In the genomic region with DNA sequence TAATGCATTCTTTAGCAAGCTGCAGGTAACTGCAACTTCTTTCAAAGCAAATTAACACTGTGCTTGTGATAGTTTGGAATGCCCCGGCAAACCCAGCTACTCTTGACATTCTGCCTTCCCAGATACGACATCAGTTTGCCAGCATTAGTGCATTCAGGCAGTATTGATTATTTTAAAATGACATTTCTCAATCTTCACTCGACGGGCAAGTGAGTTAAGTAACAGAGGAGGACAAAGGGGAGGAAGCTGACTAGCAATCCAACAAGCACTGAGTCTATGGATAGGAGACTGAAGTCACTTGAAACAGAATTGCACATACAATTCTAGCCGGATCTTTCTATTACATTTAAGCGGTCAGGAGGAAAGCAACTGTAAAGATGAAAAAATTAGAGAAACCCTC, we compare ENCODE assay signal across 10 mouse cellular contexts. TPM values are rescaled to one million over a fixed set of nuclear protein-coding genes. Genes with fewer than 3 reads are reported as not detected.
DNase-seq lines count a peak whose midpoint lies in the region; ATAC-seq lines count a peak whose summit lies in the region.
"Had no signal": no experiment of that assay in that cellular context is flagged by ENCODE, and none has a peak within 500 bp of the region (broad histone marks: within the 10 kb centered on the region; RNA-seq: fewer than 3 reads in every experiment).

No protein-coding gene starts in this region.

- H3K4me2 ChIP-seq in kidney, embryonic 15.5 days = peak overlapping the region; percentile 60
- peak overlapping the region; percentile 58; the same call in 1 of the 2 replicates for H3K4me2 ChIP-seq in limb, embryonic 15.5 days
- H3K4me2 ChIP-seq in neural tube, embryonic 13.5 days = peak overlapping the region; percentile 84

- no peak for ATAC-seq in erythroblast, adult 5-6 weeks (replicated peaks; ENCODE audit: low FRiP score, poor library complexity, severe bottlenecking)
- no peak for ATAC-seq in kidney, embryonic 15.5 days (replicated peaks; ENCODE audit: low FRiP score)
- ATAC-seq in limb, embryonic 15.5 days (ENCODE audit: insufficient number of reproducible peaks, low FRiP score, low TSS enrichment, low read depth) = no peak
- ATAC-seq in neural tube, embryonic 13.5 days (ENCODE audit: low read depth) = no peak

- no peaks in the 10 kb centered on the region for H3K9me3 ChIP-seq in erythroblast, embryonic 14.5 days (ENCODE audit: control insufficient read depth, low read length)
- no peaks in the 10 kb centered on the region for H3K9me3 ChIP-seq in kidney, embryonic 15.5 days (replicated peaks)
- H3K9me3 ChIP-seq in limb, embryonic 15.5 days = no peaks in the 10 kb centered on the region
- no peaks in the 10 kb centered on the region for H3K9me3 ChIP-seq in neural tube, embryonic 13.5 days

- no peak overlapping the region for H3K9ac ChIP-seq in kidney, embryonic 15.5 days
- H3K9ac ChIP-seq in limb, embryonic 15.5 days = no peak overlapping the region
- no peak overlapping the region for H3K9ac ChIP-seq in neural tube, embryonic 13.5 days

- no peaks in the 10 kb centered on the region for H3K36me3 ChIP-seq in erythroblast, embryonic 14.5 days (ENCODE audit: control insufficient read depth)
- no peaks in the 10 kb centered on the region for H3K36me3 ChIP-seq in kidney, embryonic 15.5 days
- peaks cover 4% of the 10 kb centered on the region; the same call in 1 of the 2 replicates for H3K36me3 ChIP-seq in limb, embryonic 15.5 days
- no peaks in the 10 kb centered on the region for H3K36me3 ChIP-seq in neural tube, embryonic 13.5 days

- 90% methylated on average over 6 of the region's 6 CpGs for WGBS in kidney, embryonic 15.5 days
- WGBS in limb, embryonic 15.5 days = 88% methylated on average over 6 of the region's 6 CpGs
- 84% methylated on average over 6 of the region's 6 CpGs for WGBS in neural tube, embryonic 13.5 days

- H3K27ac ChIP-seq in kidney, embryonic 15.5 days = no peak overlapping the region
- H3K27ac ChIP-seq in limb, embryonic 15.5 days = no peak overlapping the region
- H3K27ac ChIP-seq in neural tube, embryonic 13.5 days (replicated peaks) = no peak overlapping the region

- peak overlapping the region; percentile 89 for H3K4me3 ChIP-seq in erythroblast, embryonic 14.5 days (replicated peaks)
- H3K4me3 ChIP-seq in kidney, embryonic 15.5 days (replicated peaks) = no peak overlapping the region; the same call in 1 of the 2 replicates
- H3K4me3 ChIP-seq in limb, embryonic 15.5 days = peak overlapping the region; percentile 63
- no peak overlapping the region; the same call in 1 of the 2 replicates for H3K4me3 ChIP-seq in neural tube, embryonic 13.5 days

- DNase-seq in kidney, adult 9 months = no peak
- no peak for DNase-seq in gastrocnemius, adult 18-20 months (ENCODE audit: low spot score)
- DNase-seq in right cerebral cortex, postnatal 36 days (ENCODE audit: low spot score in 2 of 2) = no peak
- DNase-seq: gastrocnemius, postnatal 10 days; lung, adult 18-20 months had no signal

- peaks cover 20% of the 10 kb centered on the region for H3K4me1 ChIP-seq in erythroblast, embryonic 14.5 days (ENCODE audit: control insufficient read depth)
- H3K4me1 ChIP-seq in kidney, embryonic 15.5 days = peaks cover 10% of the 10 kb centered on the region
- H3K4me1 ChIP-seq in limb, embryonic 15.5 days = peaks cover 12% of the 10 kb centered on the region; the same call in 1 of the 2 replicates
- H3K4me1 ChIP-seq in neural tube, embryonic 13.5 days (replicated peaks) = peaks cover 13% of the 10 kb centered on the region

- peaks cover 6% of the 10 kb centered on the region for H3K27me3 ChIP-seq in erythroblast, embryonic 14.5 days (ENCODE audit: control insufficient read depth)
- peaks cover 3% of the 10 kb centered on the region; the same call in 1 of the 2 replicates for H3K27me3 ChIP-seq in kidney, embryonic 15.5 days
- H3K27me3 ChIP-seq in limb, embryonic 15.5 days = no peaks in the 10 kb centered on the region
- H3K27me3 ChIP-seq in neural tube, embryonic 13.5 days = no peaks in the 10 kb centered on the region

RNA-seq across cellular contexts. Expression of a gene that starts 19.5 kb away (rescaled TPM):
- 0.23 and 0.37 TPM in 2 replicates for polyA plus RNA-seq in erythroblast, embryonic 14.5 days (2012)
- 19.4 and 21.9 TPM in 2 replicates for total RNA-seq in erythroblast, adult 5-6 weeks (2015; ENCODE audit: low replicate concordance)
- 14.9 and 17.3 TPM in 2 replicates for total RNA-seq in erythroblast, adult 5-6 weeks (2017; ENCODE audit: low replicate concordance)
- 130 and 131 TPM in 2 replicates for polyA plus RNA-seq in kidney, embryonic 15.5 days (2015; fragmentation: Nextera tagmentation; extraction: Ambion mirVana)
- polyA plus RNA-seq in limb, embryonic 15.5 days (2015; fragmentation: Nextera tagmentation; extraction: Ambion mirVana) = 116 and 134 TPM in 2 replicates
- polyA plus RNA-seq in neural tube, embryonic 13.5 days (2015; fragmentation: Nextera tagmentation; extraction: Ambion mirVana) = 122 and 132 TPM in 2 replicates
- 1 to 10 TPM; 5.0 to 5.7 TPM for total RNA-seq in gastrocnemius, adult 18-20 months (2021)

Comparison
In these comparisons a context has a peak if more than half of its experiments do, and no peak if none do; other contexts are left out.
1. H3K4me3 ChIP-seq: peak in erythroblast, embryonic 14.5 days (single experiment) and limb, embryonic 15.5 days (single experiment); none in kidney, embryonic 15.5 days (single experiment) and neural tube, embryonic 13.5 days (single experiment).
2. RNA of a gene that starts 19.5 kb away (polyA plus RNA-seq): 116 to 134 TPM in limb, embryonic 15.5 days, 130 to 131 TPM in kidney, embryonic 15.5 days and 122 to 132 TPM in neural tube, embryonic 13.5 days; 0.23 to 0.37 TPM in erythroblast, embryonic 14.5 days; every median in the first group is over 10 times any median in the second.
3. Peak in every context shown above with its lines, with median percentiles within 50 percentile points of each other: H3K4me2 ChIP-seq.